Mouse (Mus musculus) limb, embryonic 15.5 days (tissue): ENCODE measurements around the gene Ppm1e. TPM values are rescaled to one million over a fixed set of nuclear protein-coding genes. Genes with fewer than 3 reads are reported as not detected.

Source experiments
- ATAC-seq: fragments of 200-750 bp; cut with Nextera tagmentation; 2 replicates; pipeline ENCODE4 v1.8.0; 2017; ENCODE audit warnings: low read depth, moderate TSS enrichment; ENCODE audit not compliant: insufficient number of reproducible peaks, low FRiP score, low TSS enrichment
- H3K27ac ChIP-seq: fragments of 300-500 bp; sonication (generic); 2 replicates; pipeline ENCODE4 v1.5.1; 2015; ENCODE audit warnings: moderate library complexity, mild to moderate bottlenecking, inconsistent platforms
- H3K27me3 ChIP-seq: fragments of 300-500 bp; sonication (generic); 2 replicates; pipeline ENCODE4 v1.6.1; 2015; ENCODE audit warnings: inconsistent platforms
- H3K36me3 ChIP-seq: fragments of 300-500 bp; sonication (generic); 2 replicates; pipeline ENCODE4 v1.6.1; 2015; ENCODE audit warnings: inconsistent platforms
- H3K4me1 ChIP-seq: fragments of 300-500 bp; sonication (generic); 2 replicates; pipeline ENCODE4 v1.6.1; 2015; ENCODE audit warnings: inconsistent platforms
- H3K4me2 ChIP-seq: fragments of 300-500 bp; sonication (generic); 2 replicates; pipeline ENCODE4 v1.6.1; 2015; ENCODE audit warnings: mild to moderate bottlenecking, inconsistent platforms
- H3K4me3 ChIP-seq: fragments of 300-500 bp; sonication (generic); 2 replicates; pipeline ENCODE4 v1.5.1; 2015; ENCODE audit warnings: mild to moderate bottlenecking, inconsistent platforms
- H3K9ac ChIP-seq: fragments of 300-500 bp; sonication (generic); 2 replicates; pipeline ENCODE4 v1.6.1; 2015; ENCODE audit warnings: inconsistent platforms
- H3K9me3 ChIP-seq: fragments of 300-500 bp; sonication (generic); 2 replicates; pipeline ENCODE4 v1.6.1; 2016; ENCODE audit warnings: inconsistent platforms
- WGBS: fragments of 180-500 bp; shearing (Covaris S2); methylation state at CpG from one replicate; pipeline ENCODE4 v1.1.7; 2015; 5-methylcytosine and 5-hydroxymethylcytosine counted together
- polyA plus RNA-seq: library from polyadenylated mRNA; unstranded; fragments of >200 nt; fragmentation: Nextera tagmentation; extraction: Ambion mirVana; gene quantifications from 2 replicates; pipeline ENCODE4 v1.2.1, GENCODE M21; 2015

The Ppm1e gene
- polyA plus RNA-seq, 1 experiment from 2014 or later, result 2.3 TPM

DNA sequence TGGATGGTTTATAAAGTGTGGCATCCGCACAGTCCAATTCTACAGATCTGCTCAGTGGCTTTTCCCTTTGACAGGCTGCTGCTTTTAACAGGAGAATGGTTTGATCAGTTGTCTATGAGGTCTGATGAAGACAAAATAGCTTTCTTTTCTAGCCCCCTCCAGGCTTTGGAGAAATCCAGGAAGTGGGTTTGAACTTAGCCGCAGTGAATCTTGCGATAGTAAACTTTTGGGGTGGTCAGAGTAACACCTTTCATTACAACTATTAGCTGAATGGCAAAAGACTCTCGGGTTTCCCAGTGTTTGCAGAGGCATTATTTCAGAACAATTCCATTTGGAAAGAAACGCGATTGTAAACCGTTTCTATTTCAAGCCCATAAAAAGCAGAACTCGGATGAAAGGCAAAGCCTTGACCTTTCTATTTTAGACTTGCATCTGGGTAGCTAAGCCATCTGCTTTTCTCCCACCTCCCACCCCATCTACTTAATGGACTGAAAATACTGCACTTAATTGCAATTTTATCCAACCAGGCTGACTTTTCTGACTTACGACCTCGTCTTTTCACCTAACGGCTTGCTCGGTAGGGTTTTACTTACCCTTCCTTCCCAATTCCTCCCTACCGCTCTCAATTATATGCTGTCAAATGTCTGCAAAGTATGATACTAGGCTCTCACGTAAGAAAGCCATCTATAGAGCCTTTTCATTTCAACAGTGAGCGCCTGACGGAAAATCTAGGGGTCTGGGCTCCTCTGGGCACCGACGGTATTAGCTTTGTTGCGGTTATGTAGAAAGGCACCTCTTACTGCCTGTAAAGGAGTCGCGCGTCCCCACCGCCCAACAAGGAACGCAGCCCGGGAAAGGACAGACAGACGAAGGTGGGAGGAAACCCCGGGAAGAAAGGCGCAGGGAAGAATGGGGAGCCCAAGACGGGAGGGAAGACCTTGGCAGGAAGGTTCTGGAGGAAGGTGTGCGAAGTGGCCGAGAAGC is 1.2 kb downstream of the Ppm1e start:
- peak overlapping the region; percentile 98 for H3K4me2 ChIP-seq
- peak overlapping the region; percentile 33; the same call in 1 of the 2 replicates for H3K9ac ChIP-seq
- H3K4me1 ChIP-seq, result peaks cover 9% of the 10 kb centered on the region
- peaks cover 50% of the 10 kb centered on the region for H3K27me3 ChIP-seq
- 5% methylated on average over 31 of the region's 31 CpGs for WGBS
- H3K27ac ChIP-seq, result no peak overlapping the region
- no peaks in the 10 kb centered on the region for H3K36me3 ChIP-seq
- no peaks in the 10 kb centered on the region for H3K9me3 ChIP-seq
- no peak for ATAC-seq
- H3K4me3 ChIP-seq, result peak overlapping the region; percentile 67

DNA sequence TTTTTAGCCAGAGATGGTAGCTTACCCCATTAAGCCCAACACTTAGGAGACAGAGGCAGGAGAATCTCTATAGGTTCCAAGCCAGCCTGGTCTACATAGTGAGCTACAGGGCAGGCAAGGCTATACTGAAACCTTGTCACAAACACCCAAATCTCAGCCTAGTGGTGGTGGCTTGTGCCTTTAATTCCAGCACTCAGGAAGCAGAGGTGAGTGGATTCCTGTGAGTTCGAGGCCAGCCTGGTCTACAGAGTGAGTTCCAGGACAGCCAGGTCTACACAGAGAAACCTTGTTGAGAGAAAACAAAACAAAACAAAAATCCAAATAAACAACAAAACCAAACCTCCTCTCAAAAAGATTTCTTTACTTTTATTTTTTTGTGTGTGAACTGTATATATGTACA is 4.0 kb downstream of the Ppm1e start:
- Histone ChIP-seq H3K36me3 (no peaks in the 10 kb centered on the region), H3K4me1 (peaks cover 9% of the 10 kb centered on the region), H3K27me3 (peaks cover 36% of the 10 kb centered on the region), H3K9me3 (no peaks in the 10 kb centered on the region), H3K27ac (no peak overlapping the region), H3K9ac (no peak overlapping the region), H3K4me2 (no peak overlapping the region), H3K4me3 (no peak overlapping the region)
- WGBS, result 87% methylated on average over 1 of the region's 1 CpGs
- no peak for ATAC-seq

DNA sequence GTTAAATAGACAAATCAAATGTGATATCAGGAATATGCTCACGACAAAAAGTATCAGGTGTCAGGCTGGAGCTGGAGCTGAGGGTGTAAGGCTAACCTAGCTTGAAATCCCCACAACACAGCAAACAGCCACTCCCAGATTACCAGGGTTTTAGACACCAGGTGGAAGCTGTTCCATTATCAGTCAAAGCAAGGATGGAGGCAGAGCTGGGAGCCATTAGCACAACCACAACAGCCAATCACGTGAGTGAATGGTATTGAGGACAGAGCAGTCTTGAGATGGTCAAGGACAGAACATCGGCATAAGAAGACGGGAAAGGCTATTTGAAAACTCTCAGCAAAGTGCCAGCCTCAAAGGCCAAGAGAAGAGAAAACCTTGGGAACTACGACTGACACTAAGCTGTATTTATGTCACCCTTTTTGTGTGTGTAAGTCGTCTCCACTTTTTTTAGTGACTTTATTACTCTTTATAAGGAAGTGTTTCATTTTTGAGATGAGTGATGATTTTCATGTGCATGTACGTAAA is 5.1 kb downstream of the Ppm1e start:
- Histone ChIP-seq H3K27ac (no peak overlapping the region), H3K4me3 (no peak overlapping the region), H3K36me3 (no peaks in the 10 kb centered on the region), H3K4me2 (no peak overlapping the region), H3K9me3 (no peaks in the 10 kb centered on the region), H3K9ac (no peak overlapping the region), H3K4me1 (peaks cover 9% of the 10 kb centered on the region), H3K27me3 (peaks cover 26% of the 10 kb centered on the region)
- no peak for ATAC-seq
- 75% methylated on average over 7 of the region's 7 CpGs for WGBS

DNA sequence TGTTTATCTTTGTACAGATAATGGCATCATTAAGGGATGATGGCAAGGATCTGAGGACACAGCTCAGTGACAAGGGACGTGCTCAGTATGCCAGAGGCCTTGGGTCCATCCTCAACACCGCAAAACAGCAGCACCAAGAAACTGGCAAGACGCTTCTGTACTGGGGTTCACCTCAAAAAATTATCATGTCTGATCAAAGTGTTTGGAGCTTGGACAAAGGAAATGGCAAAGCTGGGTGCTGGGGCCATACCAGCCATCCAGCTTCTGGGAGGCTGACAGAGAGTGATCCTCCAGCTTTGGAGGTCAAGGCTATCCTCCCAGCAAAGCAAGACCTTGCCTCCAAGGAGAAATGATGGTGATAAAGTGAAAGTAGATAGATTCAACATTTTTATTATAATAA is 32.4 kb downstream of the Ppm1e start:
- no peak overlapping the region for H3K9ac ChIP-seq
- ATAC-seq, result no peak
- H3K27me3 ChIP-seq, result no peaks in the 10 kb centered on the region
- no peaks in the 10 kb centered on the region for H3K4me1 ChIP-seq
- no peak overlapping the region for H3K4me2 ChIP-seq
- no peak overlapping the region for H3K27ac ChIP-seq
- H3K4me3 ChIP-seq, result no peak overlapping the region
- no peaks in the 10 kb centered on the region for H3K36me3 ChIP-seq
- 83% methylated on average over 3 of the region's 3 CpGs for WGBS
- no peaks in the 10 kb centered on the region for H3K9me3 ChIP-seq

DNA sequence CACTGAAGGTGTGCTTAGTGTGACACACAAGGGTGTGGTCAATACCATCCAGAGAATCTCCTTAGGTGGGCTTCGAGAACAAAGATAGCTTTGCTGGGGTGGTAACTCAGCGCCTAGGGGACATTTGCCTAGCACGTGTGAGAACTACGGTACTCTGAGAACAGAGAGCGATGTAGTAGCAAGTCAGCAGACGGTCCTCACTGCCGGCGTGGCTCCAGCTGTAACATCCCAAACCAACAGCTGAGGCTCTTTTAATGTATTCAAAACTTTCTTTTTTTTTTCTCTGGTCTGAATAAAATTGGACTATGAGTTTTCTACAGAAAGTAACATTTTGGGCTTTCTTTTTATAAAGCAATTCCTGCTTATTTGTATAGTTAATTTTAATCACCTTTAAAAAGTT is 36.3 kb downstream of the Ppm1e start:
- H3K4me1 ChIP-seq, result no peaks in the 10 kb centered on the region
- no peaks in the 10 kb centered on the region for H3K27me3 ChIP-seq
- no peak overlapping the region for H3K27ac ChIP-seq
- WGBS, result 57% methylated on average over 8 of the region's 8 CpGs
- no peak overlapping the region for H3K4me3 ChIP-seq
- H3K4me2 ChIP-seq, result no peak overlapping the region
- no peaks in the 10 kb centered on the region for H3K9me3 ChIP-seq
- H3K9ac ChIP-seq, result no peak overlapping the region
- no peaks in the 10 kb centered on the region for H3K36me3 ChIP-seq
- no peak for ATAC-seq

DNA sequence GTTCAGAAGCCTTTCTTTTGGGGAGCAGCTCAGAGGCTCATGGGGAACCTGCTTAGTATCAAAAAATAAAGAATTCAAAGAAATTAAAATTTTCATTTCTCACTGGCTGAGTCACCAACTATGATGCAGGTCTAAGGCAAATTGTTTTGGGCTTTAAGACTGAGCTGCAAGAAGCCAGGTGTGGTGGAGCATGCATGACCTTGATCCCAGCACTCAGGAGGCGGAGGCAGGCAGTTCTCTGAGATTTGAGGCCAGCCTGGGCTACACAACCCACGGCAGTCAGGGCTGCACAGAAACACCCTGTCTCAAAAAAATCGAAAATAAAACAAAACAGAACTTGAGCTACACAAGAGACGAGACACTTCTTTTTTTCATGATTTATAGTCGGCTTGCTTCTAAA is 38.8 kb downstream of the Ppm1e start:
- 47% methylated on average over 5 of the region's 5 CpGs for WGBS
- Histone ChIP-seq H3K4me3 (no peak overlapping the region), H3K36me3 (no peaks in the 10 kb centered on the region), H3K9ac (no peak overlapping the region), H3K4me2 (no peak overlapping the region), H3K27me3 (no peaks in the 10 kb centered on the region), H3K27ac (no peak overlapping the region), H3K4me1 (no peaks in the 10 kb centered on the region), H3K9me3 (no peaks in the 10 kb centered on the region)
- no peak for ATAC-seq

DNA sequence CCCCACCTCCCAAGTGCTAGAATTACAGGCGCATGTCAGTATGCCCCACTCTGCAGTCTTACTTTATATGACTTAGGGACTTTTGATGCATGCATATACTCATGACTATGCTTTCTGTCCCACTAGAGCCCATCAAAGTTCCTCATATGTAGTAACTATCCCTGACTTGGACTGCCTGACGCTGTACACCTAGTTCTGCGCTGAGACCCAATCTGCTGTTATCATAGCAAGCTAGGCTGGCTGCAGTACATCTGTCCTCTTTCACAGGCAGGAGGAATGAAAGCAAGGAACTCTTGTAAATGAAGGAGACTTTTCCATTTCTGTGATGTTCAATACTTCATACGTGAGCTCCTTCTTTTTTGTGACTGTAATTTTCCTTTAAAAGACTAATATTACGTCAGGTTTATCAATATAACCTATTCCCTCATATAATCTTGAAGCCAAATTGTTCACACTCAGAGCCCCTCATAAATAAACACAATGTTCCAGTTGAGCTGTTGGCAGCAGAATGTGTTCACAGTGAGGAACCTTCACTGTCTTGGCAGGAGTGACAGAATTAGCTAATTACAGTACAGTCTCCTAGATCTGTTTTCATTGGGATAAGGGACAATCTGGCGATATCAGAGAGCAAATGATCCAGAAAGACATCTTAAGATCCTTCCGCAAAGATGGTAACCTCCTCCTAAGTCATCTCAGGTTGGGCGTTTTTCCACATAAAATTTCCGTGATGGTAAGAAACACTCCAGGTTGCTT is 39.7 kb downstream of the Ppm1e start:
- Histone ChIP-seq H3K27me3 (no peaks in the 10 kb centered on the region), H3K9me3 (no peaks in the 10 kb centered on the region), H3K9ac (no peak overlapping the region), H3K4me2 (no peak overlapping the region), H3K27ac (no peak overlapping the region), H3K36me3 (no peaks in the 10 kb centered on the region), H3K4me3 (no peak overlapping the region), H3K4me1 (no peaks in the 10 kb centered on the region)
- ATAC-seq, result no peak
- 84% methylated on average over 9 of the region's 9 CpGs for WGBS

DNA sequence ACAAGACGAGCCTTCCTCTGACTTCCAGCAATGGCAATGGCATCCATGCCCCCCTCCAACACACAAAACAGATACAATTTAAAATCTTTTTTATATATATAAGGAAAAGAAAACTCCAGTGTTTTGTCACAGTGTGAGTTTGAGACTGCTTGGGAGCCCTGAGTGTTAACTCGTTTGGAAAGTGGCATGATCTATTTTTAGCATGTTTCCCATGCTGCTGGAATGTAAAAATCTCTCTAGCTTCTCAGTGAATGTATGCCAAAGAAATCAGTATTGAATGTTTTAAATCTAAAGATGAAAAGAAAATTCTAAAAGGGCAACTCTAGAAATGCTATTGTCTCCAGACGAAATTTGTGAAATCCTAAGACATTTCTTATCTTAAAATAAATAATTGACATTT is 45.3 kb downstream of the Ppm1e start:
- no peaks in the 10 kb centered on the region for H3K36me3 ChIP-seq
- H3K9me3 ChIP-seq, result no peaks in the 10 kb centered on the region

DNA sequence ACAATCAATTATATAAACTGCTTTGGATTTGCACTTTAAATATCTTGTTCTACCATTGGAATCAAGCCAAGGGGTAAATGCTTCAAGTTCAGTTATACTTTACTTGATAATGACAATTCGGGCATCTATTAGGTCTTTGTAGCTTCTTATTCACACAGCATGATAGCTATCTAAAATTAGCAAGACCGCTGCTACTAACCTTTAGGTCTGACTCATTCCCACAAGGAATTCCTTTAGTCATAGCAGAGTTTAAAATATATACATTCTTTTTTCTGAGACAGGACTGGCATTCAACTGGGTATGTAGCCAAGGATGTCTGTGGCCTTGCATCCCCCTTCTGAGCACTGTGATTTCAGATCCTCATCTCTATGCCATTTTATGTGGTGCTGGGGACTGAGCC is 48.5 kb downstream of the Ppm1e start:
- Histone ChIP-seq H3K27me3 (no peaks in the 10 kb centered on the region), H3K4me2 (no peak overlapping the region), H3K4me3 (no peak overlapping the region), H3K27ac (no peak overlapping the region), H3K9ac (no peak overlapping the region), H3K4me1 (no peaks in the 10 kb centered on the region), H3K36me3 (no peaks in the 10 kb centered on the region), H3K9me3 (no peaks in the 10 kb centered on the region)
- WGBS, result 82% methylated on average over 2 of the region's 2 CpGs
- no peak for ATAC-seq

More for the DNA sequence above, 45.3 kb downstream of the Ppm1e start:
- Histone ChIP-seq H3K9ac (no peak overlapping the region), H3K27ac (no peak overlapping the region), H3K4me1 (no peaks in the 10 kb centered on the region), H3K27me3 (no peaks in the 10 kb centered on the region), H3K4me3 (no peak overlapping the region), H3K4me2 (no peak overlapping the region)
- WGBS, result 51% methylated on average over 3 of the region's 3 CpGs
- no peak for ATAC-seq

DNA sequence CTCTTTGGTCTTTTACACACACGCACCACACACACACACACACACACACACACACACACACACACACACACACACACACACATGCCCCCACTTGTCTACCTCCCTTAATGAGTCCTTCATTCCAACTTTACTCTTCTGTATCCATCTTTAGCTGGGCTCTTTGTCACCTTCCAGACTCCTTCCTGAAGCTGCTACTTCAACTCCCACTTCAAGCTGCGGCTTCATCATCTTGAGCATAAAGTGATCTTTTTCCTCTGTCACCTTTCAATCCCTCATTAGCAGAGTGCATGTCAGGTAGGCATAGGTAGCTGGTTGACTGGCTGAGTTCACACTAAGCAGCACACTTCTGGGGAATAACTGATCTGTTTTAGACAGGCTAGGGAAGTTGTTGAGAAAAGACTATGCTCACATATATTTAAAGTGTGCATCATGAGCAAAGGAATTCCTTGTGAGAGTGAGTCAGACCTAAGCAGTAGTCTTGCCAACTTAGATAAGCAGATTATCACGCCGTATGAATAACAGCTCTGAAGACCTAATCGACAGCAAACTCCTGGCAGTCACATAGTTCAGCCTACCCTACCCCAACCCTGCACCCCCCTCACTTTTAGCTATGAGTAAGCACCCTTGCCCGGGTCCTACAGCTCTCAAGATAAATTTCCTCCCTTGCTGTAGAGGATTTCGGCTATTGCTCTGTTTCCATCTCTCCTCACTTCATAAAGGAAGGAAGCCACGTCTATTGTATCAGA is 49.3 kb downstream of the Ppm1e start:
- no peak overlapping the region for H3K9ac ChIP-seq
- no peak overlapping the region for H3K4me3 ChIP-seq
- no peak for ATAC-seq
- no peak overlapping the region for H3K27ac ChIP-seq
- H3K36me3 ChIP-seq, result no peaks in the 10 kb centered on the region
- no peak overlapping the region for H3K4me2 ChIP-seq
- H3K4me1 ChIP-seq, result no peaks in the 10 kb centered on the region
- H3K9me3 ChIP-seq, result no peaks in the 10 kb centered on the region
- 75% methylated on average over 8 of the region's 8 CpGs for WGBS
- no peaks in the 10 kb centered on the region for H3K27me3 ChIP-seq

DNA sequence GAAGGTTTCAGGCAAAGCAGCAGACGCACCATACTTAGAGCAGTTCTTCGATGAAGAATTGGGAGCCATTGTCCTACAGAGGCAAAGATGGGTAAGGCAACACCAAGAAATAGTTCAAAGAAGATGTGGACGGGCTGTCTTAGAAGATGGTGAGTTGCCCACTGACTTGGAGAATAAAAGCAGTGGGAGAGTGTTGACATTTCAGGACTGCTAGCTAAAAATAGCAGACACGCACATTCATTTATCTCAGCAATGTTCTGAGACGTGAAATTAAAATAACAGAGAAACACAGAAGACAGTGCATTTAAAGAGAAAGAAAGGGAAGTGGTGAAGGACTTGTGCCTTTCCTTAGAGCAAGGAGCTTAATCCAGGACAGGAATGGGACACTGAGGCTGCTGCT is 59.8 kb downstream of the Ppm1e start:
- no peaks in the 10 kb centered on the region for H3K27me3 ChIP-seq
- H3K9me3 ChIP-seq, result no peaks in the 10 kb centered on the region
- H3K27ac ChIP-seq, result no peak overlapping the region
- no peak overlapping the region for H3K4me2 ChIP-seq
- no peak overlapping the region for H3K4me3 ChIP-seq
- 75% methylated on average over 5 of the region's 5 CpGs for WGBS
- H3K9ac ChIP-seq, result no peak overlapping the region
- no peaks in the 10 kb centered on the region for H3K4me1 ChIP-seq
- H3K36me3 ChIP-seq, result no peaks in the 10 kb centered on the region
- ATAC-seq, result no peak
